Mouse (Mus musculus) hindbrain, postnatal 0 days (tissue): ENCODE data around the gene Wasf2. TPM values are rescaled to one million over a fixed set of nuclear protein-coding genes. Genes with fewer than 3 reads are reported as not detected.

ENCODE experiments used
- ATAC-seq: fragments of 200-750 bp; cut with Nextera tagmentation; 2 replicates; pipeline ENCODE4 v1.8.0; 2017; ENCODE audit warnings: mild to moderate bottlenecking, moderate TSS enrichment, moderate library complexity
- DNase-seq: peaks from one replicate; pipeline ENCODE4 v3.0.0-alpha.2; 2015; ENCODE audit warnings: low spot score
- H3K27ac ChIP-seq: fragments of 300-500 bp; sonication (generic); 2 replicates; pipeline ENCODE4 v1.5.1; 2014; ENCODE audit warnings: mild to moderate bottlenecking
- H3K27me3 ChIP-seq: fragments of 300-500 bp; sonication (generic); 2 replicates; pipeline ENCODE4 v1.6.1; 2014; ENCODE audit warnings: low read length, mixed read lengths; ENCODE audit not compliant: insufficient read depth
- H3K36me3 ChIP-seq: fragments of 300-500 bp; sonication (generic); 2 replicates; pipeline ENCODE4 v1.6.1; 2014; ENCODE audit warnings: low read length, mixed read lengths; ENCODE audit not compliant: insufficient read depth
- H3K4me1 ChIP-seq: fragments of 300-500 bp; sonication (generic); 2 replicates; pipeline ENCODE4 v1.6.1; 2014; ENCODE audit warnings: antibody characterized with exemption, low read length, mixed read lengths; ENCODE audit not compliant: insufficient read depth
- H3K4me2 ChIP-seq: fragments of 300-500 bp; sonication (generic); 2 replicates; pipeline ENCODE4 v1.6.1; 2014; ENCODE audit warnings: low read depth, mild to moderate bottlenecking, low read length, moderate library complexity, mixed read lengths
- H3K4me3 ChIP-seq: fragments of 300-500 bp; sonication (generic); 2 replicates; pipeline ENCODE4 v1.5.1; 2014; ENCODE audit warnings: low read length
- H3K9ac ChIP-seq: fragments of 300-500 bp; sonication (generic); replicated peaks from 2 replicates; pipeline ENCODE4 v1.6.1; 2014; ENCODE audit warnings: mild to moderate bottlenecking, low read length, moderate library complexity, mixed read lengths
- H3K9me3 ChIP-seq: fragments of 300-500 bp; sonication (generic); 2 replicates; pipeline ENCODE4 v1.6.1; 2016; ENCODE audit warnings: low read length, mixed read lengths
- CTCF ChIP-seq: IDR thresholded peaks from 2 replicates; pipeline ENCODE4 v1.5.1; 2016; ENCODE audit warnings: antibody characterized with exemption, control low read depth, low read depth
- WGBS: fragments of 180-500 bp; shearing (Covaris S2); extraction: QIAGEN DNeasy Blood & Tissue Kit; methylation state at CpG from one replicate; pipeline ENCODE4 v1.1.7; 2014; 5-methylcytosine and 5-hydroxymethylcytosine counted together
- polyA plus RNA-seq: library from polyadenylated mRNA; unstranded; fragments of >200 nt; fragmentation: Nextera tagmentation; extraction: Ambion mirVana; gene quantifications from 2 replicates; pipeline ENCODE4 v1.2.1, GENCODE M21; 2015
- total RNA-seq: library from RNA; depleted of rRNA; stranded (reverse); fragments of >200 nt; gene quantifications from 2 replicates; pipeline ENCODE4 v1.2.3, GENCODE M21; 2014

Wasf2 gene
- total and polyA plus RNA-seq, 2 experiments from 2014 or later: 14.1 to 27.5 TPM

DNA sequence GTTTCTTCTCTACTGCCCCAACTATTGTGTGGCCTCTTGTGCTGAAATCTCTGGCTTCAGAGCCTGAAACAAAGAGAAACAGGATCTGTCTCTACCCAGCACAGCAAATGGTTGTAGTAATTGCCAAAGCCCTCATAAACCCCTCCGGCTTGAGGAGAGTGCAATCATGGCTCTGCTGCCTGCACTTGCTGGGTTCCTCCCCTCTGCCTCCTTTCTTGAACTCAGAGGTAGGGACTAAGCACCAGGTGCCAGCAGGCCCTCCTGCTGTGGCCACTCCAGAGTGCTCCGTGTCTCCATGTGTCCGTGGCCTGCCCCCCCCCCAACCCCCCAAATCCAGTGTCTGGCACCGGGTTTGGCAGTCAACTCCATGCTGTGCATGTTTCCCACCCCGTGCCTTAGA, 67.0 kb downstream of the Wasf2 start:
- no peak for TF ChIP-seq CTCF
- Histone ChIP-seq H3K27ac (peak overlapping the region; percentile 83), H3K4me2 (no peak overlapping the region), H3K27me3 (no peaks in the 10 kb centered on the region), H3K4me3 (no peak overlapping the region), H3K9me3 (no peaks in the 10 kb centered on the region), H3K9ac (no peak overlapping the region), H3K36me3 (peaks cover 25% of the 10 kb centered on the region; the same call in 1 of the 2 replicates), H3K4me1 (peaks cover 44% of the 10 kb centered on the region)
- DNase-seq (peak; percentile 46), ATAC-seq (no peak)
- 4% methylated on average over 5 of the region's 5 CpGs for WGBS

DNA sequence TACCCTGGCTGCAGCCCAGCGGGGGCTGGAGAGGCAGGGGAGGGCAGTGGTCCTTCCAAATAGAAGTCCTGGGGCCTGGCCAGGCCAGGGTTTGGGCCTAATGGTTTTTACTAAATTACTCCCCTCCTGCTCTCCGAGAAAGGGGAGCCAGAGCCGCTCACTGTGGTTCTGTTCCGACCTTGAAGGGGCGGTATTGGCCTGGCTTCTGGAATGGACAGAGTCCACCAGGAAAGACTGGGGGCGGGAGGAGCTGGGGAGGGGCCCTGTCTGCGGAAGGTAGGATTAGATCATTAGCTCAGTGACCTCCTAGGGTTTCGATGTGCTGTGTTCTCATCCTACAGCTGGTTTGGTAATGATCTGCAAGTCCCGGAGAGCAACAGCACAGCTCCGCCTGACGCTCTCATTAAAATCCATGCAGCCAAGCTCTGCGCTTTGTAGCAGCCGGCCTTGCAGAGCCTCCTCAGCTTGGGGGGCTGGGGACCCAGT, 67.5 kb downstream of the Wasf2 start:
- H3K27ac ChIP-seq: peak overlapping the region; percentile 83
- no peak overlapping the region for H3K9ac ChIP-seq
- no peaks in the 10 kb centered on the region for H3K9me3 ChIP-seq
- no peaks in the 10 kb centered on the region for H3K27me3 ChIP-seq
- H3K4me1 ChIP-seq: peaks cover 44% of the 10 kb centered on the region
- WGBS: 17% methylated on average over 13 of the region's 13 CpGs
- no peak overlapping the region for H3K4me3 ChIP-seq
- DNase-seq (peak; percentile 49), ATAC-seq (peak; percentile 39; the same call in 1 of the 2 replicates)
- peaks cover 20% of the 10 kb centered on the region; the same call in 1 of the 2 replicates for H3K36me3 ChIP-seq
- TF ChIP-seq CTCF: no peak
- no peak overlapping the region for H3K4me2 ChIP-seq

DNA sequence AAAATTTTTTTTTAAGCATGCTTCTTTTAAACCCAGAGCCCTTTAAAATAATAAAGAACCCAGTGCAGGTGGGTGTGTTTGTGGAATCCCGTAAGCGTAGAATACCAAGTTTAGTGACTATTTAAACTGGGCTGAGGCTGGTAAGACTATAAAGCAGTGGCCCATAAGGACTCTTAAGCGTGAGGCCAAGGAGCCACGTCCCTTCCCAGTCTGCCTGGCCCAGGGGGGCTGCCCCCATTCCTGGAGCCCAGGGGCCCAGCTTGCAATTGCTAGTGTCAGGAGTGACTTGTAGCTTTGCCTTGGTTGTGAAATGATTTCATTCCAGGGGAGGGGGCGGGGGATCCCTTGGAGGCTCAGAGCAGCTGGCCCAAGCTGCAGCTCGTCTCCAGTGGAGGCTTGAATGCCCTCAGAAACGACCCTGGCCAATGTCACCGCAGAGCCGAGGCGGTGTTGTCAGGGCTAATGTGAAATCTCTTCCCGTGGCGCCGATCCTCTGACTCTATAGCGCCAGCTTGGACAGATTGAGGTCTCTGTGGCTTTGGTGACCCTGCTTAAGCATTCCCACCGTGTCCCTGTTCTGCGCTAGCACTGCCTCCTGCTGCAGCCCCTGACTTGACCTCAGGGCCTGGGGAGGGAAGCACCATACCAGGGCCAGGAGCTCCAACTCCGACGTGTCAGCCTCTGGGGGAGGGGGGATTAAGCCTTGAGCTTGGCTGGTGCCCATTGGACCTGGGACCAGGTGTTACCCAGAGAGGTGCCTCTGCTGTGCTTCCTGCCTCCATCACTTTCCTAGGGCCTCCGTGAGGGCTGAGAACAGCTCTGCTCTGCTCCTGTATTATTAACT, 68.3 kb downstream of the Wasf2 start:
- H3K4me1 ChIP-seq: peaks cover 44% of the 10 kb centered on the region
- peaks cover 13% of the 10 kb centered on the region; the same call in 1 of the 2 replicates for H3K36me3 ChIP-seq
- H3K9ac ChIP-seq: 0 out of 2 replicates have a peak overlapping the region, but pooled peaks have one; percentile 13
- H3K27ac ChIP-seq: peak overlapping the region; percentile 83
- H3K4me2 ChIP-seq: no peak overlapping the region
- peak; percentile 26; the same call in 1 of the 2 replicates for TF ChIP-seq CTCF
- no peaks in the 10 kb centered on the region for H3K27me3 ChIP-seq
- ATAC-seq (peak; percentile 30; the same call in 1 of the 2 replicates), DNase-seq (peak; percentile 60)
- 18% methylated on average over 19 of the region's 19 CpGs for WGBS
- no peak overlapping the region for H3K4me3 ChIP-seq
- H3K9me3 ChIP-seq: no peaks in the 10 kb centered on the region

DNA sequence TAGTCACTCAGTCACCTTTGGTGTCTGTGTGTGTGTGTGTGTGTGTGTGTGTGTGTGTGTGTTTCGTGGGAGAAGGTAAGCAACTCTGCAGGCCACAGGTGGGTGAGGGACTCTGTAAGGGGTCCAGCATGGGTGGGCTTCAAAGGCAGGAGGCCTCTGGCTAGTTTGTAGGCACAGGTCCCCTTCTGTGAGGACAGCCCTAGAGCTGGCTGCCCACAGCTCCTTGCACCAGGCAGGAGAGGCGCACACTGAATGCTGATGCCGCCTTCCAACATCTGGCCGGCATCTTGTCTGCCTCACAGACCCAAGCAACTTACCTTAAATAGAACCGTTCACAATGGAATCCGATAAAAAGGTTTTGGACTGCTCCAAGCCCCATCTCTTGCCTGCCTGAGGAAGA, 69.4 kb downstream of the Wasf2 start:
- Histone ChIP-seq H3K9me3 (no peaks in the 10 kb centered on the region), H3K9ac (peak overlapping the region; percentile 2; the same call in 1 of the 2 replicates), H3K36me3 (peaks cover 11% of the 10 kb centered on the region; the same call in 1 of the 2 replicates), H3K4me2 (no peak overlapping the region; the same call in 1 of the 2 replicates), H3K27ac (peak overlapping the region; percentile 71; the same call in 1 of the 2 replicates), H3K4me3 (no peak overlapping the region), H3K4me1 (peaks cover 44% of the 10 kb centered on the region), H3K27me3 (no peaks in the 10 kb centered on the region)
- 65% methylated on average over 6 of the region's 6 CpGs for WGBS
- TF ChIP-seq CTCF: no peak
- DNase-seq (no peak), ATAC-seq (no peak)

DNA sequence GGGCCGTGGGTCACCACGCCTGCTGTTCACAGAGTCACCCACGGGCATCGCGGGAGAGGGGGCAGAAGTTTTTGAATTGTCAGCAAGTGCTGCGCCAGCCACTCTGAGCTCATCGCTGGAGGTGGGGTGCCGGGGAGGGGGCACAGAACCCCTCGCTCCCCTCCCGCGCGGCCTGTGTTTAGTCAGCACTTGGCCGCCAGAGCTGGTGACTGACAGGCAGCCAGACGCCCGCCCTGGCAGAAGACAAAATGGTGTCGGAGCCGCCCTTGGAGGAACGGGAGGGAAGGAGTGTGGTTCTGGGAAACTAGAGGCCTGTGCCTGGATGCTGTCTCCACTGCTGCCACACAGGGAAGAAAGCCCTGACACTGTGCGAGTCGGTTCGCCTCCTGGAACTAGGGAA, 70.0 kb downstream of the Wasf2 start:
- no peaks in the 10 kb centered on the region for H3K9me3 ChIP-seq
- peaks cover 44% of the 10 kb centered on the region for H3K4me1 ChIP-seq
- no peaks in the 10 kb centered on the region for H3K27me3 ChIP-seq
- H3K9ac ChIP-seq: peak overlapping the region; percentile 2; the same call in 1 of the 2 replicates
- DNase-seq (peak; percentile 61), ATAC-seq (no peak)
- peaks cover 10% of the 10 kb centered on the region; the same call in 1 of the 2 replicates for H3K36me3 ChIP-seq
- H3K4me3 ChIP-seq: no peak overlapping the region
- TF ChIP-seq CTCF: no peak
- H3K27ac ChIP-seq: peak overlapping the region; percentile 71
- no peak overlapping the region; the same call in 1 of the 2 replicates for H3K4me2 ChIP-seq
- 19% methylated on average over 21 of the region's 21 CpGs for WGBS

DNA sequence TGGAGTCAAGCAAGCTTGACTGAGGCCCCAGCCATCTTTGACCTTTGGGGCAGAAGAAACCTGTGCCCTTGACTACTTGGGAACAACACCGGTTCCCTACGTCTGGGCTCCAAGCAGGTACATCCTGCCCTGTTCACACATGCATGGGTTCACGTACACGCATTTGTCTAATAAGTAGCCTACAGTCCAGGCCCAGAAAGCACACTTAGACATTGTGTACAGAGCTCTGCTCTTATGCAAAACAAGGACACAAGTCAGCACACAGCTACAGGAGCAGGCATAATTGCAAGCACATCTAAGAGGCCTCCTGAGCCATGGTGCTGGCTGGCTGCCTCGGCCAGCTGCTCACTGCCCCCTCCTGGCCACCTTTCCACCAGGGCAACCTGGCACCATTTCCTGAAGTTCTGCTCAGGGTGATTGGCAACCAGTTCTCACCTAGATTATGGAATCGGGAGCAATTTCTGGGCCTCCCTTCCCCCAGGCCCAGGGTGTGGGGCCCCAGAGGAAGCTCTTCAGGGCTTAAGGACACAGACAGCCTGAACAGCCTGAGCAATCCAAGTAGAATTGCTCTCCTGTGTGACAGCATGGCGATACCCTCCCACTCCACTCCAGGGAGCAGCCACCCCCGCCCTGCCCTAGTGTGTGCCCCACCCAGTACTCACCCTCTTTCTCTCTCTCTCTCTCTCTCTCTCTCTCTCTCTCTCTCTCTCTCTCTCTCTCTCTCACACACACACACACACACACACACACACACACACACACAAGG, 70.9 kb downstream of the Wasf2 start:
- no peak overlapping the region for H3K4me3 ChIP-seq
- H3K4me1 ChIP-seq: peaks cover 42% of the 10 kb centered on the region
- H3K36me3 ChIP-seq: peaks cover 1% of the 10 kb centered on the region; the same call in 1 of the 2 replicates
- peak; percentile 79 for TF ChIP-seq CTCF
- no peaks in the 10 kb centered on the region for H3K27me3 ChIP-seq
- DNase-seq: peak; percentile 79
- peak; percentile 34; the same call in 1 of the 2 replicates for ATAC-seq
- no peaks in the 10 kb centered on the region for H3K9me3 ChIP-seq
- no peak overlapping the region for H3K4me2 ChIP-seq
- 60% methylated on average over 8 of the region's 8 CpGs for WGBS
- no peak overlapping the region for H3K9ac ChIP-seq
- H3K27ac ChIP-seq: peak overlapping the region; percentile 71
